Comparison of ENCODE assay signal across 7 mouse cellular contexts in the genomic region with DNA sequence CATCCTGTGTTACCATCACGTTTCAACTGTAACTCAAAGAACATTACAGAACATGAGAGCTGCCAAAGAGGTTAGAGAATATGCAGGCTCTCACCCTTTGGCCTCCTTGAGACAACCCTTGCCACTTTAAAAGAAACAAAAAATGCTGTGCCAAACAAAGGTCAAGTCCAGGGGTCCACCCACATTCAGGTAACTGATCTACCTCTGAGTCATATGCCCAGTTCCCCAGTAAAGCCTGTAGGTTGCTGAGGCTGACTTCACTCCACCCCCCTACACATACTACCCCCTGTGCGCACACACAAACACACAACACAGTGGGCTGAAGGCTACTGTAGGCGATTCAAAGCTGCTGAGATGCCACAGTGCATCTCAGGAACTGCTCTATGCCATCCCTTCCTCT. TPM values are rescaled to one million over a fixed set of nuclear protein-coding genes. Genes with fewer than 3 reads are reported as not detected.
DNase-seq lines count a peak whose midpoint lies in the region; ATAC-seq and TF ChIP-seq lines count a peak whose summit lies in the region.

No protein-coding gene starts in this region.

- no peaks in the 10 kb centered on the region; the same call in none of the 2 replicates for H3K36me3 ChIP-seq in testis, adult 2 months (ENCODE audit: control insufficient read depth, insufficient read depth, low read length)
- peaks cover 76% of the 10 kb centered on the region for H3K36me3 ChIP-seq in hindbrain, embryonic 13.5 days
- H3K36me3 ChIP-seq in limb, embryonic 14.5 days (ENCODE audit: control insufficient read depth, insufficient read depth, low read length): peaks cover 76% of the 10 kb centered on the region

- no peak overlapping the region for H3K27ac ChIP-seq in testis, adult 2 months (ENCODE audit: control insufficient read depth, insufficient read depth, low read depth, low read length)
- H3K27ac ChIP-seq in hindbrain, embryonic 13.5 days: no peak overlapping the region
- H3K27ac ChIP-seq in limb, embryonic 14.5 days (replicated peaks; ENCODE audit: low read depth, low read length): no peak overlapping the region
- no peak overlapping the region for H3K27ac ChIP-seq in cerebellum, adult 2 months (ENCODE audit: insufficient read depth, low read length)

- peak overlapping the region; percentile 99 for H3K4me2 ChIP-seq in hindbrain, embryonic 13.5 days
- H3K4me2 ChIP-seq in limb, embryonic 14.5 days (replicated peaks; ENCODE audit: low read depth, low read length, severe bottlenecking): 0 out of 2 replicates have a peak overlapping the region, but pooled peaks have one; percentile 8

- H3K27me3 ChIP-seq in testis, adult 2 months (ENCODE audit: control insufficient read depth, insufficient read depth, low read length): no peaks in the 10 kb centered on the region
- no peaks in the 10 kb centered on the region for H3K27me3 ChIP-seq in hindbrain, embryonic 13.5 days
- no peaks in the 10 kb centered on the region for H3K27me3 ChIP-seq in limb, embryonic 14.5 days (ENCODE audit: control insufficient read depth, insufficient read depth, low read length)
- H3K27me3 ChIP-seq in cerebellum, adult 2 months (ENCODE audit: control insufficient read depth, insufficient read depth, low read length): no peaks in the 10 kb centered on the region

- no peak for ATAC-seq in hindbrain, embryonic 13.5 days (ENCODE audit: low FRiP score)
- ATAC-seq in limb, embryonic 14.5 days (ENCODE audit: low FRiP score, low read depth): no peak

- peak overlapping the region; percentile 16; the same call in 1 of the 2 replicates for H3K9ac ChIP-seq in hindbrain, embryonic 13.5 days
- H3K9ac ChIP-seq in limb, embryonic 14.5 days (ENCODE audit: low read depth, low read length, severe bottlenecking): peak overlapping the region; percentile 88

- peak overlapping the region; percentile 91 for H3K4me3 ChIP-seq in testis, adult 2 months (ENCODE audit: control insufficient read depth, low read depth, low read length)
- peak overlapping the region; percentile 97 for H3K4me3 ChIP-seq in hindbrain, embryonic 13.5 days
- peak overlapping the region; percentile 96; the same call in 1 of the 2 replicates for H3K4me3 ChIP-seq in limb, embryonic 14.5 days (replicated peaks; ENCODE audit: low read length)
- no peak overlapping the region for H3K4me3 ChIP-seq in cerebellum, adult 2 months (replicated peaks; ENCODE audit: insufficient read depth, low read depth, low read length)

- peaks cover 6% of the 10 kb centered on the region for H3K4me1 ChIP-seq in testis, adult 2 months (ENCODE audit: control insufficient read depth, insufficient read depth, low read length)
- H3K4me1 ChIP-seq in hindbrain, embryonic 13.5 days (replicated peaks): peaks cover 28% of the 10 kb centered on the region
- peaks cover 10% of the 10 kb centered on the region for H3K4me1 ChIP-seq in limb, embryonic 14.5 days (ENCODE audit: control insufficient read depth, insufficient read depth, low read length)
- peaks cover 19% of the 10 kb centered on the region for H3K4me1 ChIP-seq in cerebellum, adult 2 months (ENCODE audit: control insufficient read depth, insufficient read depth, low read length)

- DNase-seq in testis, postnatal 10 days (ENCODE audit: low spot score): no peak
- DNase-seq in limb, embryonic 14.5 days (ENCODE audit: low spot score): no peak
- no peak for DNase-seq in adrenal gland, postnatal 4 days (ENCODE audit: low spot score in 2 of 2)
- DNase-seq in right cerebral cortex, postnatal 36 days (ENCODE audit: low spot score in 2 of 2): no peak
- DNase-seq in cerebellum, adult 2 months: no peak

- no peak for TF ChIP-seq POLR2A in testis, adult 2 months (IDR thresholded peaks at IDR 0.05; ENCODE audit: control insufficient read depth, low read depth, low read length)
- no peak for TF ChIP-seq POLR2A in limb, embryonic 14.5 days (IDR thresholded peaks at IDR 0.05; ENCODE audit: borderline replicate concordance, extremely low read depth, insufficient read depth, insufficient read length)
- no peak for TF ChIP-seq POLR2A in cerebellum, adult 2 months (IDR thresholded peaks at IDR 0.05; ENCODE audit: borderline replicate concordance, insufficient read depth, low read length)

- no peak for TF ChIP-seq CTCF in testis, adult 2 months (IDR thresholded peaks at IDR 0.05; ENCODE audit: control insufficient read depth, insufficient read depth, insufficient replicate concordance, low read depth, low read length)
- TF ChIP-seq CTCF in cerebellum, adult 2 months (IDR thresholded peaks at IDR 0.05; ENCODE audit: borderline replicate concordance, insufficient read depth, low read depth, low read length): no peak

- 93% methylated on average over 3 of the region's 3 CpGs for WGBS in hindbrain, embryonic 13.5 days
- WGBS in limb, embryonic 14.5 days: 90% methylated on average over 3 of the region's 3 CpGs
- 84% methylated on average over 3 of the region's 3 CpGs for WGBS in cerebellum, adult 2 months

- no peaks in the 10 kb centered on the region for H3K9me3 ChIP-seq in hindbrain, embryonic 13.5 days
- H3K9me3 ChIP-seq in limb, embryonic 14.5 days (ENCODE audit: control insufficient read depth, low read length): no peaks in the 10 kb centered on the region

RNA-seq across cellular contexts. Expression of a gene that starts 1.4 kb away (rescaled TPM):
- 388 and 401 TPM in 2 replicates for polyA plus RNA-seq in testis, adult 2 months (2012; rRNA removed)
- 154 and 162 TPM in 2 replicates for polyA plus RNA-seq in hindbrain, embryonic 13.5 days (2015; fragmentation: Nextera tagmentation; extraction: Ambion mirVana)
- 217 and 222 TPM in 2 replicates for polyA plus RNA-seq in limb, embryonic 14.5 days (2012; rRNA removed)
- polyA plus RNA-seq in limb, embryonic 14.5 days (2014; fragmentation: Nextera tagmentation; extraction: Ambion mirVana): 120 and 124 TPM in 2 replicates
- total RNA-seq in adrenal gland, postnatal 4 days (2021): 10 to 100 TPM; 88.3 to 93.8 TPM
- polyA plus RNA-seq in cerebellum, adult 2 months (2012; rRNA removed): 288 and 289 TPM in 2 replicates

RNA-seq across cellular contexts. Expression of a gene that starts 1.4 kb away (rescaled TPM):
- polyA plus RNA-seq in testis, adult 2 months (2012; rRNA removed): 65.5 and 74.1 TPM in 2 replicates
- 94.3 and 95.6 TPM in 2 replicates for polyA plus RNA-seq in hindbrain, embryonic 13.5 days (2015; fragmentation: Nextera tagmentation; extraction: Ambion mirVana)
- polyA plus RNA-seq in limb, embryonic 14.5 days (2012; rRNA removed): 106 and 108 TPM in 2 replicates
- 72.3 and 78.9 TPM in 2 replicates for polyA plus RNA-seq in limb, embryonic 14.5 days (2014; fragmentation: Nextera tagmentation; extraction: Ambion mirVana)
- 100 to 1,000 TPM; 145 TPM for total RNA-seq in adrenal gland, postnatal 4 days (2021)
- polyA plus RNA-seq in cerebellum, adult 2 months (2012; rRNA removed): 98.2 and 104 TPM in 2 replicates

RNA-seq across cellular contexts. Expression of a gene that starts 7.3 kb away (rescaled TPM):
- 20.2 and 22.5 TPM in 2 replicates for polyA plus RNA-seq in testis, adult 2 months (2012; rRNA removed)
- 27.8 and 35.2 TPM in 2 replicates for polyA plus RNA-seq in hindbrain, embryonic 13.5 days (2015; fragmentation: Nextera tagmentation; extraction: Ambion mirVana)
- 53.2 and 61.3 TPM in 2 replicates for polyA plus RNA-seq in limb, embryonic 14.5 days (2012; rRNA removed)
- polyA plus RNA-seq in limb, embryonic 14.5 days (2014; fragmentation: Nextera tagmentation; extraction: Ambion mirVana): 22.7 and 30.5 TPM in 2 replicates
- total RNA-seq in adrenal gland, postnatal 4 days (2021): 10 to 100 TPM; 57.3 to 58.7 TPM
- 59.2 and 63.9 TPM in 2 replicates for polyA plus RNA-seq in cerebellum, adult 2 months (2012; rRNA removed)

RNA-seq across cellular contexts. Expression of a gene that starts 21.3 kb away (rescaled TPM):
- 67.3 and 71.0 TPM in 2 replicates for polyA plus RNA-seq in testis, adult 2 months (2012; rRNA removed)
- 24.9 and 27.0 TPM in 2 replicates for polyA plus RNA-seq in hindbrain, embryonic 13.5 days (2015; fragmentation: Nextera tagmentation; extraction: Ambion mirVana)
- 36.7 and 43.2 TPM in 2 replicates for polyA plus RNA-seq in limb, embryonic 14.5 days (2012; rRNA removed)
- 16.4 and 20.1 TPM in 2 replicates for polyA plus RNA-seq in limb, embryonic 14.5 days (2014; fragmentation: Nextera tagmentation; extraction: Ambion mirVana)
- total RNA-seq in adrenal gland, postnatal 4 days (2021): 10 to 100 TPM; 32.3 to 35.8 TPM
- 60.2 and 67.9 TPM in 2 replicates for polyA plus RNA-seq in cerebellum, adult 2 months (2012; rRNA removed)

RNA-seq across cellular contexts. Expression of a gene that starts 27.0 kb away (rescaled TPM):
- 0.75 and 1.9 TPM in 2 replicates for polyA plus RNA-seq in testis, adult 2 months (2012; rRNA removed)
- 1.3 and 1.6 TPM in 2 replicates for polyA plus RNA-seq in hindbrain, embryonic 13.5 days (2015; fragmentation: Nextera tagmentation; extraction: Ambion mirVana)
- polyA plus RNA-seq in limb, embryonic 14.5 days (2012; rRNA removed): 4.1 and 5.6 TPM in 2 replicates
- polyA plus RNA-seq in limb, embryonic 14.5 days (2014; fragmentation: Nextera tagmentation; extraction: Ambion mirVana): 1.2 and 1.4 TPM in 2 replicates
- total RNA-seq in adrenal gland, postnatal 4 days (2021): 1 to 10 TPM; 1.1 to 1.2 TPM
- 5.7 and 6.2 TPM in 2 replicates for polyA plus RNA-seq in cerebellum, adult 2 months (2012; rRNA removed)
